Mouse (Mus musculus): ENCODE results near the gene Rfpl4b. TPM values are rescaled to one million over a fixed set of nuclear protein-coding genes. Genes with fewer than 3 reads are reported as not detected.

Gene Rfpl4b
- polyA plus RNA-seq (2017; shearing (Covaris generic)), result not detected

DNA sequence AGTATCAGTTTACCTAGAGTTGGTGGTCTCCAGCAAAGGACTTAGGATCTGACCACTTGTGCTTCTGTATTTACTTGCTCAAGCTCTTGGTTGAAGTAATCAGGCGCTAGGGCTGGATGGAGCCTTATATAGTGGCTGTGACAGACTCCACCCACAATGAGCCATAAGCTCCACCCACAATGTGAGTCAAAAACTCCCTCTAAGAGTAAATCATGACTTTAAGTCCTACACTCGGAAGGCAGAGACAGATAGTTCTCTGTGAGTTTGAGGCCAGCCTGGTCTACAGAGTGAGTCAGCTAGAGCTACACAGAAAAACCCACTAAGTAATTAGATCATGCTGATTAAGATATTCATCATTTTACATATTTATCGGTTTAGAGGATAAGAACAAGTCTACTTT lies at the start of gene Rfpl4b:
Gene Rfpl4b, minus strand, starts transcription at position 101 of the 400 bp plus-strand sequence.

Other genes with a start within 250 kb of the Rfpl4b start
- gene Lama4, start 143.7 kb upstream of the Rfpl4b start, polyA plus RNA-seq (2017; shearing (Covaris generic)), result 0.14 TPM